Mouse (Mus musculus): ENCODE measurements around the gene Bend4.

- TF ChIP-seq CTCF (IDR thresholded peaks at IDR 0.05; ENCODE audit: low read depth, low read length) (no peak), POLR2A (IDR thresholded peaks at IDR 0.05; ENCODE audit: borderline replicate concordance, low read depth, low read length) (no peak)
Observed at GRCm38 (mm10) chr5:67463636-67464035, 35.5 kb upstream of the Bend4 start.

Measured in bone marrow macrophage, adult 2 months (primary cell).